Mouse (Mus musculus): ENCODE data around the gene Sfn. TPM values are rescaled to one million over a fixed set of nuclear protein-coding genes. Genes with fewer than 3 reads are reported as not detected.
"Not testable (repeated sequence)": the region's sequence is repeated elsewhere in the genome, so short reads cannot be mapped to it uniquely, and the experiment has no call there.

Gene Sfn
- polyA plus RNA-seq (2015; fragmentation: Nextera tagmentation; extraction: Ambion mirVana) = 1.0 and 1.6 TPM in 2 replicates

- Histone ChIP-seq H3K36me3 (ENCODE audit: control insufficient read depth, insufficient read depth) (no peaks in the 10 kb centered on the region), H3K27me3 (replicated peaks; ENCODE audit: control insufficient read depth, insufficient read depth, low read length) (peaks cover 41% of the 10 kb centered on the region), H3K4me1 (replicated peaks; ENCODE audit: control insufficient read depth, insufficient read depth, low read length) (peaks cover 10% of the 10 kb centered on the region), H3K27ac (ENCODE audit: low read length) (no peak within 1 kb of the TSS), H3K4me2 (ENCODE audit: low read length) (no peak within 1 kb of the TSS), H3K4me3 (replicated peaks; ENCODE audit: low read length) (no peak within 1 kb of the TSS), H3K9me3 (ENCODE audit: control insufficient read depth, low read length) (no peaks in the 10 kb centered on the region), H3K9ac (replicated peaks; ENCODE audit: low read depth, low read length) (no peak within 1 kb of the TSS)
- 3% methylated on average over 16 of the region's 16 CpGs for WGBS
- ATAC-seq = no peak
Measured at GRCm38 (mm10) chr4:133601721-133602218, at the start of gene Sfn. TSS of gene Sfn (minus strand) at chr4:133602168.

GRCm38 (mm10) chr4:133651445-133651844 lies 49.5 kb upstream of the Sfn start:
- Histone ChIP-seq H3K4me3 (replicated peaks; ENCODE audit: low read length) (no peak overlapping the region), H3K27me3 (replicated peaks; ENCODE audit: control insufficient read depth, insufficient read depth, low read length) (no peaks in the 10 kb centered on the region), H3K4me1 (replicated peaks; ENCODE audit: control insufficient read depth, insufficient read depth, low read length) (no peaks in the 10 kb centered on the region), H3K4me2 (ENCODE audit: low read length) (no peak overlapping the region), H3K9ac (replicated peaks; ENCODE audit: low read depth, low read length) (no peak overlapping the region), H3K9me3 (ENCODE audit: control insufficient read depth, low read length) (no peaks in the 10 kb centered on the region), H3K36me3 (ENCODE audit: control insufficient read depth, insufficient read depth) (no peaks in the 10 kb centered on the region), H3K27ac (ENCODE audit: low read length) (no peak overlapping the region)
- WGBS = 40% methylated on average over 10 of the region's 10 CpGs
- no peak for ATAC-seq

- Histone ChIP-seq H3K4me1 (replicated peaks; ENCODE audit: control insufficient read depth, insufficient read depth, low read length) (no peaks in the 10 kb centered on the region), H3K9ac (replicated peaks; ENCODE audit: low read depth, low read length) (no peak within 1 kb of the TSS), H3K4me2 (ENCODE audit: low read length) (peak within 1 kb of the TSS; percentile 3; the same call in 1 of the 2 replicates), H3K36me3 (ENCODE audit: control insufficient read depth, insufficient read depth) (no peaks in the 10 kb centered on the region), H3K4me3 (replicated peaks; ENCODE audit: low read length) (no peak within 1 kb of the TSS), H3K27me3 (replicated peaks; ENCODE audit: control insufficient read depth, insufficient read depth, low read length) (no peaks in the 10 kb centered on the region), H3K9me3 (ENCODE audit: control insufficient read depth, low read length) (no peaks in the 10 kb centered on the region), H3K27ac (ENCODE audit: low read length) (no peak within 1 kb of the TSS)
- ATAC-seq = peak; percentile 57; the same call in 1 of the 2 replicates
- WGBS = 36% methylated on average over 7 of the region's 7 CpGs
Measured at GRCm38 (mm10) chr4:133649989-133650699, 48.2 kb upstream of the Sfn start, which contains the start of gene Zdhhc18. TSS of gene Zdhhc18 (minus strand) at chr4:133650154.

- ATAC-seq; H3K27ac ChIP-seq (ENCODE audit: low read length); H3K9me3 ChIP-seq (ENCODE audit: control insufficient read depth, low read length); H3K36me3 ChIP-seq (ENCODE audit: control insufficient read depth, insufficient read depth); H3K4me3 ChIP-seq (replicated peaks; ENCODE audit: low read length); H3K4me1 ChIP-seq (replicated peaks; ENCODE audit: control insufficient read depth, insufficient read depth, low read length); H3K9ac ChIP-seq (replicated peaks; ENCODE audit: low read depth, low read length); H3K27me3 ChIP-seq (replicated peaks; ENCODE audit: control insufficient read depth, insufficient read depth, low read length): not testable (repeated sequence)
- peak overlapping the region; percentile 3; the same call in 1 of the 2 replicates for H3K4me2 ChIP-seq (ENCODE audit: low read length)
- WGBS = 90% methylated on average over 5 of the region's 5 CpGs
Measured at GRCm38 (mm10) chr4:133649464-133649863, 47.5 kb upstream of the Sfn start.

GRCm38 (mm10) chr4:133645680-133646079 lies 43.7 kb upstream of the Sfn start:
- Histone ChIP-seq H3K27me3 (replicated peaks; ENCODE audit: control insufficient read depth, insufficient read depth, low read length) (no peaks in the 10 kb centered on the region), H3K36me3 (ENCODE audit: control insufficient read depth, insufficient read depth) (no peaks in the 10 kb centered on the region), H3K4me3 (replicated peaks; ENCODE audit: low read length) (no peak overlapping the region), H3K9ac (replicated peaks; ENCODE audit: low read depth, low read length) (no peak overlapping the region), H3K4me2 (ENCODE audit: low read length) (no peak overlapping the region), H3K27ac (ENCODE audit: low read length) (no peak overlapping the region), H3K4me1 (replicated peaks; ENCODE audit: control insufficient read depth, insufficient read depth, low read length) (no peaks in the 10 kb centered on the region), H3K9me3 (ENCODE audit: control insufficient read depth, low read length) (peaks cover 3% of the 10 kb centered on the region; the same call in 1 of the 2 replicates)
- no peak for ATAC-seq
- 43% methylated on average over 21 of the region's 21 CpGs for WGBS

GRCm38 (mm10) chr4:133645195-133645594 lies 43.2 kb upstream of the Sfn start:
- Histone ChIP-seq H3K9me3 (ENCODE audit: control insufficient read depth, low read length) (peaks cover 3% of the 10 kb centered on the region; the same call in 1 of the 2 replicates), H3K27ac (ENCODE audit: low read length) (no peak overlapping the region), H3K27me3 (replicated peaks; ENCODE audit: control insufficient read depth, insufficient read depth, low read length) (no peaks in the 10 kb centered on the region), H3K4me1 (replicated peaks; ENCODE audit: control insufficient read depth, insufficient read depth, low read length) (no peaks in the 10 kb centered on the region), H3K4me2 (ENCODE audit: low read length) (no peak overlapping the region), H3K36me3 (ENCODE audit: control insufficient read depth, insufficient read depth) (no peaks in the 10 kb centered on the region), H3K4me3 (replicated peaks; ENCODE audit: low read length) (no peak overlapping the region), H3K9ac (replicated peaks; ENCODE audit: low read depth, low read length) (no peak overlapping the region)
- ATAC-seq = no peak
- WGBS = 87% methylated on average over 3 of the region's 3 CpGs

GRCm38 (mm10) chr4:133634043-133634410 lies 32.1 kb upstream of the Sfn start:
- no peak for ATAC-seq
- WGBS = 86% methylated on average over 5 of the region's 5 CpGs
- Histone ChIP-seq H3K9ac (replicated peaks; ENCODE audit: low read depth, low read length) (no peak overlapping the region), H3K27me3 (replicated peaks; ENCODE audit: control insufficient read depth, insufficient read depth, low read length) (no peaks in the 10 kb centered on the region), H3K9me3 (ENCODE audit: control insufficient read depth, low read length) (no peaks in the 10 kb centered on the region), H3K27ac (ENCODE audit: low read length) (no peak overlapping the region), H3K4me1 (replicated peaks; ENCODE audit: control insufficient read depth, insufficient read depth, low read length) (peaks cover 17% of the 10 kb centered on the region), H3K4me2 (ENCODE audit: low read length) (no peak overlapping the region), H3K4me3 (replicated peaks; ENCODE audit: low read length) (no peak overlapping the region), H3K36me3 (ENCODE audit: control insufficient read depth, insufficient read depth) (no peaks in the 10 kb centered on the region)

- peak overlapping the region; percentile 84 for H3K27ac ChIP-seq (ENCODE audit: low read length)
- peak overlapping the region; percentile 94 for H3K9ac ChIP-seq (replicated peaks; ENCODE audit: low read depth, low read length)
- peak overlapping the region; percentile 77 for H3K4me3 ChIP-seq (replicated peaks; ENCODE audit: low read length)
- H3K36me3 ChIP-seq (ENCODE audit: control insufficient read depth, insufficient read depth) = no peaks in the 10 kb centered on the region
- no peaks in the 10 kb centered on the region for H3K27me3 ChIP-seq (replicated peaks; ENCODE audit: control insufficient read depth, insufficient read depth, low read length)
- H3K4me1 ChIP-seq (replicated peaks; ENCODE audit: control insufficient read depth, insufficient read depth, low read length) = peaks cover 17% of the 10 kb centered on the region
- H3K9me3 ChIP-seq (ENCODE audit: control insufficient read depth, low read length) = no peaks in the 10 kb centered on the region
- WGBS = 9% methylated on average over 40 of the region's 47 CpGs
- peak; percentile 97 for ATAC-seq
- peak overlapping the region; percentile 93; the same call in 1 of the 2 replicates for H3K4me2 ChIP-seq (ENCODE audit: low read length)
Measured at GRCm38 (mm10) chr4:133633332-133634042, 31.5 kb upstream of the Sfn start.
